Mouse (Mus musculus) liver, embryonic 15.5 days (tissue): ENCODE results near the gene Hk1. TPM values are rescaled to one million over a fixed set of nuclear protein-coding genes. Genes with fewer than 3 reads are reported as not detected.
A peak's percentile ranks its signal among the peaks of the same experiment; 100 is the strongest.

Experiments used
- ATAC-seq: fragments of 200-750 bp; cut with Nextera tagmentation; 2 replicates; pipeline ENCODE4 v1.8.0; 2017; ENCODE audit warnings: moderate number of reproducible peaks, mild to moderate bottlenecking, moderate library complexity; ENCODE audit not compliant: insufficient read depth
- H3K27ac ChIP-seq: fragments of 300-500 bp; sonication (generic); replicated peaks from 2 replicates; pipeline ENCODE4 v1.5.1; 2015; ENCODE audit warnings: mild to moderate bottlenecking, inconsistent platforms
- H3K27me3 ChIP-seq: fragments of 300-500 bp; sonication (generic); 2 replicates; pipeline ENCODE4 v1.6.1; 2015; ENCODE audit warnings: mild to moderate bottlenecking, inconsistent platforms
- H3K36me3 ChIP-seq: fragments of 300-500 bp; sonication (generic); replicated peaks from 2 replicates; pipeline ENCODE4 v1.6.1; 2015; ENCODE audit warnings: moderate library complexity, mild to moderate bottlenecking, inconsistent platforms
- H3K4me1 ChIP-seq: fragments of 300-500 bp; sonication (generic); replicated peaks from 2 replicates; pipeline ENCODE4 v1.6.1; 2015; ENCODE audit warnings: inconsistent platforms
- H3K4me2 ChIP-seq: fragments of 300-500 bp; sonication (generic); 2 replicates; pipeline ENCODE4 v1.6.1; 2015; ENCODE audit warnings: moderate library complexity, mild to moderate bottlenecking, inconsistent platforms
- H3K4me3 ChIP-seq: fragments of 300-500 bp; sonication (generic); replicated peaks from 2 replicates; pipeline ENCODE4 v1.5.1; 2015; ENCODE audit warnings: mild to moderate bottlenecking, inconsistent platforms
- H3K9ac ChIP-seq: fragments of 300-500 bp; sonication (generic); 2 replicates; pipeline ENCODE4 v1.6.1; 2015; ENCODE audit warnings: moderate library complexity, mild to moderate bottlenecking, inconsistent platforms
- H3K9me3 ChIP-seq: fragments of 300-500 bp; sonication (generic); replicated peaks from 2 replicates; pipeline ENCODE4 v1.6.1; 2016; ENCODE audit warnings: inconsistent platforms
- WGBS: fragments of 180-500 bp; shearing (Covaris S2); methylation state at CpG from one replicate; pipeline ENCODE4 v1.1.7; 2015; ENCODE audit warnings: mixed read lengths; ENCODE audit not compliant: insufficient replicate concordance; 5-methylcytosine and 5-hydroxymethylcytosine counted together
- polyA plus RNA-seq: library from polyadenylated mRNA; unstranded; fragments of >200 nt; fragmentation: Nextera tagmentation; extraction: Ambion mirVana; gene quantifications from 2 replicates; pipeline ENCODE4 v1.2.1, GENCODE M21; 2015

Hk1 gene
- polyA plus RNA-seq, 1 experiment from 2014 or later: 85.1 TPM

- no peak overlapping the region for H3K27ac ChIP-seq
- no peak overlapping the region for H3K4me2 ChIP-seq
- no peaks in the 10 kb centered on the region for H3K36me3 ChIP-seq
- H3K9ac ChIP-seq: no peak overlapping the region
- peaks cover 14% of the 10 kb centered on the region for H3K4me1 ChIP-seq
- 7% methylated on average over 5 of the region's 5 CpGs for WGBS
- no peak overlapping the region for H3K4me3 ChIP-seq
- ATAC-seq: no peak
- H3K9me3 ChIP-seq: no peaks in the 10 kb centered on the region
- peaks cover 21% of the 10 kb centered on the region; the same call in 1 of the 2 replicates for H3K27me3 ChIP-seq
Observed at GRCm38 (mm10) chr10:62410943-62411342, 31.2 kb upstream of the Hk1 start.

DNA sequence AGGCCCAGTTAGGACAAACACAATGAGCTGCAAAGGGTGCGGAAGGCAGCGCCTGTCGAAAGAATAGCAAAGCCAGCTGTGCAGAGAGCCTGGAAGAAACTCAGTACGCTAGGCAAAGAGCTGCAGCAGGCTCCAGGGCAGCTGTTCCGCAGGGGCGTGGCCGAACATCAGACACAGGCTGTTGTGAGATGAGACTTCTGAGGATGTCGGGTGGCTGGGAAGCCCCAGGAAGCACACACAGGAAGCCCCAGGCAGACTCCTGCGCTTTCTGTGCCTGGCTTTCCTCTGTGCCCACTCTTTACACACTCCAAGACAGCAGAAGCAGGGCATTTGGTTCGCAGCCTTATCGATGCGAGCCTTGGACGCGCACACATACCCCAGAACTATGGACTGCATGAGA lies 25.2 kb upstream of the Hk1 start:
- no peak for ATAC-seq

DNA sequence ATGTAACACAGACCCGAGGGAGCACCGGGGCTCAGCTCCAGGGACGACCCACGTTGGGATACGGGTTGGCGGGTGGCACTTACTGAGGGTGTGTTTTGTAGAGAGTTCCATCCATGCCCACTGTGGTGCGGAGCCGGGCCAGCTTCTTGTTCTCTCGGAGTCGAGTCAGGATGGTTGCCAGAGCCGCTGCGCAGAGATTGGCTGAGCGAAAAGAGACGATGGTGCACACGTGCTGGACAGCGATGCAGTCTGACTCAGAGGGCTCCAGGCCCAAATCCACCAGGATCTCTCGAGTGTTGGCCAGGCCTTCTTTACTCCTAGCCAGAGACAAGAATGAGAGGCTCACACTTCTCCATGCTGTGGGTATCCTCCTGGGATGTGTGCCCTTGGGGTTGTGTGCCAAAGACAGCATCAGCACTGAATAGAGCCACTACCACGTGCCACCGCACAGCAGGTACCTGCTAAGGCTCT lies 22.0 kb upstream of the Hk1 start:
- H3K9me3 ChIP-seq: no peaks in the 10 kb centered on the region
- no peak overlapping the region for H3K4me3 ChIP-seq
- H3K36me3 ChIP-seq: no peaks in the 10 kb centered on the region; the same call in 1 of the 2 replicates
- peaks cover 16% of the 10 kb centered on the region; the same call in 1 of the 2 replicates for H3K27me3 ChIP-seq
- ATAC-seq: no peak
- H3K9ac ChIP-seq: no peak overlapping the region
- no peak overlapping the region for H3K27ac ChIP-seq
- WGBS: 76% methylated on average over 19 of the region's 19 CpGs
- no peak overlapping the region for H3K4me2 ChIP-seq
- H3K4me1 ChIP-seq: no peaks in the 10 kb centered on the region

More for the DNA sequence above, 25.2 kb upstream of the Hk1 start:
- Histone ChIP-seq H3K27ac (no peak overlapping the region), H3K9me3 (no peaks in the 10 kb centered on the region), H3K4me2 (no peak overlapping the region), H3K27me3 (peaks cover 32% of the 10 kb centered on the region; the same call in 1 of the 2 replicates), H3K9ac (no peak overlapping the region), H3K36me3 (no peaks in the 10 kb centered on the region; the same call in 1 of the 2 replicates), H3K4me1 (no peaks in the 10 kb centered on the region), H3K4me3 (no peak overlapping the region)
- WGBS: 49% methylated on average over 14 of the region's 14 CpGs

GRCm38 (mm10) chr10:62383011-62383410 lies 3.3 kb upstream of the Hk1 start:
- no peak overlapping the region for H3K4me2 ChIP-seq
- no peak overlapping the region for H3K9ac ChIP-seq
- no peaks in the 10 kb centered on the region for H3K9me3 ChIP-seq
- WGBS: 49% methylated on average over 3 of the region's 3 CpGs
- H3K4me3 ChIP-seq: no peak overlapping the region
- no peaks in the 10 kb centered on the region; the same call in 1 of the 2 replicates for H3K27me3 ChIP-seq
- no peak for ATAC-seq
- 0 out of 2 replicates have a peak, but pooled peaks cover 4% of the 10 kb centered on the region for H3K4me1 ChIP-seq
- no peaks in the 10 kb centered on the region for H3K36me3 ChIP-seq
- H3K27ac ChIP-seq: no peak overlapping the region

DNA sequence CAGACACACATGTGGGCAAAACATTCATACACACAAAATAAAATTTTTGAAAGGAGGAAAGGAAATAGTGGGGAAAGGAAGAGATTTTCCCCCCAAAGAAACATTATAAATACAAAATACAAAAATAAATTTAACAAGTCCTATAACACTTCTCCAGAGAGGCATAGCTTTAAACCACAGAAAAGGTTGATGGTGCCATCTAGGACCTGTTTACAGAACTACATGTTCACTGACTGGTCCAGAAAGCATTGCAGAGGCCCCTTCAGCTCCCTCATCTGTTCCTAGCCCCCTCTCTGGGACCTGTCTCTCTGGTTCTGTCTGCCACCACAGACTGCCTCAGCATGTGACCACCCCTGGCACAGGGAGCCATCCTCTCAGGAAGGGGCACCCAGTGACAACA lies 1.2 kb upstream of the Hk1 start:
- no peak overlapping the region for H3K4me2 ChIP-seq
- H3K27ac ChIP-seq: no peak overlapping the region
- no peak overlapping the region for H3K9ac ChIP-seq
- H3K9me3 ChIP-seq: no peaks in the 10 kb centered on the region
- H3K36me3 ChIP-seq: no peaks in the 10 kb centered on the region
- no peak for ATAC-seq
- no peak overlapping the region for H3K4me3 ChIP-seq
- no peaks in the 10 kb centered on the region; the same call in 1 of the 2 replicates for H3K27me3 ChIP-seq
- 0 out of 2 replicates have a peak, but pooled peaks cover 4% of the 10 kb centered on the region for H3K4me1 ChIP-seq

DNA sequence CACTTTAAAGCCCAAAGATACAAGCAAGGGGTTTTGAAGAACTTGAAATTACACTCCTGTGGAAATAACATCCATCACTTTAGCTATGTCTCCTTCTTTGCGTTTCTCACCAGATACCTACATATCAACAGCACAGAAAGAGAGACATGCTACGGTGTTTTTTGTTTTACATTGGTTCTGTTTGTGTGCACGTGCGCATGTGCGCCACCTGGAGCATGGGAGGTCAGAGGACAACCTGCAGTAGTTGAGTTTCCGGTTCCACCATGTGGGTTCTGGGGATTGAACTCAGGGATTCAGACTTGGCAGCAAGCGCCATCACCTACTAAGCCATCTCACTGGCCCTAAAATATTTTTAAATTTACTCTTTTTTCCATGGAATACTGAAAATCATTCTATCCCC lies 20.9 kb downstream of the Hk1 start:
- no peaks in the 10 kb centered on the region; the same call in 1 of the 2 replicates for H3K27me3 ChIP-seq
- no peak for ATAC-seq
- no peak overlapping the region for H3K27ac ChIP-seq
- H3K4me3 ChIP-seq: no peak overlapping the region
- H3K9ac ChIP-seq: no peak overlapping the region
- H3K4me1 ChIP-seq: 0 out of 2 replicates have a peak, but pooled peaks cover 3% of the 10 kb centered on the region
- no peaks in the 10 kb centered on the region for H3K36me3 ChIP-seq
- no peak overlapping the region for H3K4me2 ChIP-seq
- WGBS: 72% methylated on average over 7 of the region's 7 CpGs
- H3K9me3 ChIP-seq: no peaks in the 10 kb centered on the region

DNA sequence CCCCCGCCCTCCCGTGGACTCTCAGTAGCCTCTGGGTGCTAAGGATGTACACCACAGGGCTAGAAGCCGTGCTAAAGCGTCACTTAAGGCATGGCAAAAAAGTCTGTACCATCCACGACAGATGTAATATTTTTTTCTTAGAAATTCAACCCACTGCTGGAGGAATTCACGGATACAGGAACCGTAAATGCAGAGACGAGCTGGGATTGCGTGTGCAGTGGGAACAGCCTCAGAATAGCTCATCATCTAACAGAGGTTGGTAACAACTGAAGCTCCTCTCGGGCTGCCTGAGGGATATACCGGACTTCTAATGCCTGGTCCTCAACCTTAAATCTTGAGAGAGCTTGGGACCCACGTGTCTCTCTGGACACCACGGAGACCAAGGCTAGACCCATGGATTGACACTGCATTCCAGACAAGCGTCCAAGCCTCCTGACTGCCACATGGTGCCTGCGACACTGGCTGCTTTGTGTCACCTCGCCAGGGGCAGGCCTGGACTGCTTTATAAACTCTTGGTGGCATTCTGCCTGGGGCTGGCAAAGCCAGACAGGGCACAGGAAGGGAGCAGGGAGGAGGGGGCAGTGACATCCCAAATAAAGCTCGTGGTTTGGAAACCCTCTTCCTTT lies 23.5 kb downstream of the Hk1 start:
- no peaks in the 10 kb centered on the region for H3K9me3 ChIP-seq
- no peak overlapping the region for H3K27ac ChIP-seq
- no peak overlapping the region for H3K4me2 ChIP-seq
- ATAC-seq: no peak
- H3K9ac ChIP-seq: no peak overlapping the region
- WGBS: 70% methylated on average over 17 of the region's 17 CpGs
- no peak overlapping the region for H3K4me3 ChIP-seq
- no peaks in the 10 kb centered on the region; the same call in 1 of the 2 replicates for H3K27me3 ChIP-seq
- 0 out of 2 replicates have a peak, but pooled peaks cover 3% of the 10 kb centered on the region for H3K4me1 ChIP-seq
- no peaks in the 10 kb centered on the region for H3K36me3 ChIP-seq

DNA sequence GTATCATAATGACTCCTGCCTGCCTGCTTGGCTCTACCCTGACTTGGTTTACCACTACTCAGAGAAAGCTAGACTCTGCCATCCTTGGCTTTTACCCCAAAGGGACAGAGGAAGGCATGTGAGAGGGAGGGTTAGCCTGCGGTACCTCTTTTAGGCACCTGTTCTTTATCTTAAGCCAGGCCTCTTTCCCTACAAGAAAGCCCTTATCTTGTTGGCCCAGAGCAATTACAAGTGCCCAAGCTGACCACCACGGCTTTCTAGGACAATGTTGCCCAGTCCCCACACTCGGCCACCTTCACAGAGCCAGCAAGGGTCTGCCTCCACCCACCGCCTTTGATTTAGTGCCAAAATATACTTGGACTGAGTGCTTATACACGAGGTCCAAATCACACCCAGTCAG lies 34.6 kb downstream of the Hk1 start:
- peak overlapping the region; percentile 91 for H3K4me2 ChIP-seq
- no peak overlapping the region for H3K4me3 ChIP-seq
- peak overlapping the region; percentile 20; the same call in 1 of the 2 replicates for H3K9ac ChIP-seq
- no peaks in the 10 kb centered on the region for H3K9me3 ChIP-seq
- no peaks in the 10 kb centered on the region for H3K27me3 ChIP-seq
- peaks cover 58% of the 10 kb centered on the region for H3K4me1 ChIP-seq
- no peak for ATAC-seq
- H3K27ac ChIP-seq: peak overlapping the region; percentile 98
- H3K36me3 ChIP-seq: no peaks in the 10 kb centered on the region
- 37% methylated on average over 5 of the region's 5 CpGs for WGBS

DNA sequence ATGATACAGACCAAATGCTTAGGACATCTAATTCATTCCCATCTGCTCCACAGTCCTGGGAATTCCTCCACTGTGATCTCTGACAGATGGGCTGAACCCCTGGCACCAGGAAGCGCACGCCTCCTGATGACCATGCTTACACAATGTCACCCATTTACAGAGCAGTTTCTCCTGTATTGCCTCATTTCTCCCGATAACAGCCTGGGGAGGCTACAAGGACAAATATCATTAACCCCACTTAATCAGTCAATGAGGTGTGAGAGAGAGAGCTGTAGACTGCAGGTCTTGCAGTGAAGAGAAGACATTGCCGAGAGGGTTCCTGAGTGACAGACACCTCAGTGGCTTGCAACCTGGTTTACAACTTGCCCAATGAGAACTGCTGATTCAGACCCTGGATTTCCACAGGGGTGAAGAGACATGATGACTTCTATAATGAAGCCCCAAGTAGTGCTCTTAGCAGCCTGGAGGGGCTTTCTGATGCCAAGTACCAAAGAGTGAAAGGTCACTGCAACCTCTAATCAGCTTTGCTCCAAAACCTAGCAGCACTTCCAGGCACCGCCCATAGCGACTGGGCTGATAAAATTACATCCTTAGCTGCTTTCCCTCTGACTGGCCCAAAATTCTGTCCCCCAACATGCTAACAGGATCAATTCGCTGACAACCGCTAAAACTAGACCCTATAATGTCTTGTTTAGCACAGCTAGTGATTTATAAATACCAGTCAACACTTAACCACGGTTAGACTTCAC lies 35.5 kb downstream of the Hk1 start:
- WGBS: 39% methylated on average over 9 of the region's 9 CpGs
- peaks cover 62% of the 10 kb centered on the region for H3K4me1 ChIP-seq
- no peak for ATAC-seq
- H3K9me3 ChIP-seq: no peaks in the 10 kb centered on the region
- H3K36me3 ChIP-seq: 0 out of 2 replicates have a peak, but pooled peaks cover 7% of the 10 kb centered on the region
- peak overlapping the region; percentile 98 for H3K27ac ChIP-seq
- H3K4me3 ChIP-seq: 0 out of 2 replicates have a peak overlapping the region, but pooled peaks have one; percentile 12
- H3K4me2 ChIP-seq: peak overlapping the region; percentile 91
- peak overlapping the region; percentile 5; the same call in 1 of the 2 replicates for H3K9ac ChIP-seq
- no peaks in the 10 kb centered on the region for H3K27me3 ChIP-seq

DNA sequence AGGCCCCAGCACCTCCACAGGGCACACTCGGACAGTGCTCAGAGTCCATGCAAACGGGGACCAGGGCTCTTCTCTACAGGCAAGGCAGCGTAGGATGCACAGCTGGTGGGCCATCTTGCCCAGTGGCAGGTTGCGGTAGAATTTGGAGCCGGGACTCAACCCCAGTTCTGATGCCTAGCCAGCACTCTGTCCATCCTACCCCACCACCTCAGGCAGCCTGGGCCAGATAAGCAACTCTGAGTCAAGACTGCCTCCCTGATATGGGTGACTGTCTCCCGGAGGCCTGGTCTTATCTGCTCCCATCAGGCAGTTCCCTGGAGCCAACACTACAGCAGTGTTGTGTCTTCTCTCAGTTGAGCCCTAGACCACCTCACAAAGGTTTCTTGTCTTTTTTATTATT lies 37.2 kb downstream of the Hk1 start:
- Histone ChIP-seq H3K9me3 (no peaks in the 10 kb centered on the region), H3K9ac (peak overlapping the region; percentile 89), H3K4me3 (peak overlapping the region; percentile 88), H3K4me1 (peaks cover 77% of the 10 kb centered on the region), H3K36me3 (peaks cover 18% of the 10 kb centered on the region; the same call in 1 of the 2 replicates), H3K4me2 (peak overlapping the region; percentile 91), H3K27me3 (no peaks in the 10 kb centered on the region), H3K27ac (peak overlapping the region; percentile 98)
- peak; percentile 71 for ATAC-seq
- WGBS: 32% methylated on average over 6 of the region's 6 CpGs

DNA sequence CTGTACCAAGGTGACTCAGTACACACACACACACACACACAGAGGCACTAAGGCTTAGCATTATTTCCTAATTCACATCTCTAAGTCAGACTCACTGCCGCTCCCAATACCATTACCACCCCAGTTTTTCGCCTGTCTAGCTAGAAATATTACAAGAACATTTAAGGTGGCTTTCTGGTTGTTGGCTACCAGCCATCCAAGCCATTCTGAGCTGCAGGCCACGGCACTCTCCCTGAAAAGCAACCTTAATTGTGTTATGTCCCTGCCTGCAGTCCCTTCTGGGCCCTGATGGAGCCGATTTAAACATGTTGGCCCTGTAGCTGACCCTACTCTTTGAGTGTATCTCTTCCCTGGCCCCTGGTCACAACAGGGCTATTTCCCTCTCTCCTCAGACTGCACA lies 37.8 kb downstream of the Hk1 start:
- ATAC-seq: no peak
- Histone ChIP-seq H3K9ac (peak overlapping the region; percentile 89), H3K4me1 (peaks cover 83% of the 10 kb centered on the region), H3K4me3 (peak overlapping the region; percentile 88), H3K36me3 (peaks cover 19% of the 10 kb centered on the region; the same call in 1 of the 2 replicates), H3K4me2 (peak overlapping the region; percentile 91), H3K9me3 (no peaks in the 10 kb centered on the region), H3K27me3 (no peaks in the 10 kb centered on the region), H3K27ac (peak overlapping the region; percentile 98)
- WGBS: 45% methylated on average over 4 of the region's 4 CpGs
